Mouse (Mus musculus) bone marrow macrophage, adult 2 months (primary cell): Measurements from ENCODE around the gene Rinl. TPM values are rescaled to one million over a fixed set of nuclear protein-coding genes. Genes with fewer than 3 reads are reported as not detected.

Source experiments
- H3K27ac ChIP-seq: 2 replicates; pipeline ENCODE4 v1.5.1; 2012; ENCODE audit warnings: low read depth, low read length; ENCODE audit not compliant: insufficient read depth
- H3K4me1 ChIP-seq: 2 replicates; pipeline ENCODE4 v1.6.1; 2012; ENCODE audit warnings: low read length; ENCODE audit not compliant: control insufficient read depth, insufficient read depth
- H3K4me3 ChIP-seq: 2 replicates; pipeline ENCODE4 v1.5.1; 2012; ENCODE audit warnings: mild to moderate bottlenecking, low read length, moderate library complexity; ENCODE audit not compliant: insufficient read depth
- CTCF ChIP-seq: IDR thresholded peaks from 2 replicates; pipeline ENCODE4 v1.5.1; 2012; ENCODE audit warnings: low read depth, mild to moderate bottlenecking, low read length, moderate library complexity
- POLR2A ChIP-seq: IDR thresholded peaks from 2 replicates; pipeline ENCODE4 v1.6.1; 2012; ENCODE audit warnings: mild to moderate bottlenecking, low read depth, low read length, borderline replicate concordance
- polyA plus RNA-seq: library from polyadenylated mRNA; stranded (reverse); fragments of >200 nt; gene quantifications from 2 replicates; pipeline ENCODE4 v1.2.4, GENCODE M21; 2012; ENCODE audit not compliant: missing spikeins, insufficient read depth, insufficient read length

The Rinl gene
- polyA plus RNA-seq, 1 experiment, result 36.4 TPM

DNA sequence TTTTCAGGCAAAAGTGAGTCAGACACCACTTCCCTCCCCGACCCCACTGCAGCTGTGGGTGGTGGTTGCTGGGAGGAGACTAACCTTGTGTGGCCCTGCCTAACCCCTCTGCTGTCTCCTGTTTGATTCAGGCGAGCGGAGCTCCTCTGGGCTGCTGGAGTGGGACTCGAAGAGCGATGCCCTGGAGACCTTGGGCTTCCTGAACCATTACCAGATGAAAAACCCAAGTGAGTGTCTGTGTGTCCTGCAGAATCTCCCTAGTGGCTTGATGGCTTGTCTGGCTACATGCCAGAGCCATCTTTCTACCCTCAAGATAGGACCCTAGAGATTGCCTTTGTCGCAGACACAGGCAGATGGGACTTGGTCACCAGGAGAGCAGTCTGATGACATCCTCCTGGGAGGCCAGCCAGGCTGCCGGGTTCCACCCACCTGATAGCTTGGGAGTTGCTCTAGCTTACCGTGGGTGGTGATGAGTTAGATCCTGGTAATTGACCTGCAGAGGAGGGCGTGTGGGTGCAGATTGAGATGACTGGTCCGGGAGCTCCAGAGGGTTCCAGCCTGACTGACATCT, 32.6 kb downstream of the Rinl start:
- Histone ChIP-seq H3K27ac (no peak overlapping the region), H3K4me1 (peaks cover 41% of the 10 kb centered on the region), H3K4me3 (no peak overlapping the region)
- TF ChIP-seq POLR2A (no peak), CTCF (no peak)

DNA sequence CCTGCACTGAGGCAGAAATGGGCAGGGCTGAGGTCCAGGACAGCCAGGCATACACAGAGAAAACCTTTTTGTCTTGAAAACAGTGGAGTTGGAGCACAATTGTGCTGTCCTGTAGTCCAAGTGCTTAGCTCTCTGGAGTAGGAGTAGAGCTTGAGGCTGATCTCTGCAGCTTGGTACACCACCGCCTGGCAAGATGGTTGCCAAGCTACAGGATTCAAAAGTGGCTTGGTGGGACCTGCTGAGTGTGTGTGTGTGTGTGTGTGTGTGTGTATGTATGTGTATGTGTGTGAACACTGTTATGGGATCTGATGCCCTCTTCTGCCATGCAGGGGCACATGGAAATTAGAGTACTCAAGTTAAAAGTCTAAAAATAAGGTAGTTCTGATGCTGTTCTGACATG, 33.8 kb downstream of the Rinl start:
- Histone ChIP-seq H3K4me3 (no peak overlapping the region), H3K4me1 (peaks cover 41% of the 10 kb centered on the region), H3K27ac (no peak overlapping the region)
- no peak for TF ChIP-seq POLR2A
- no peak for TF ChIP-seq CTCF

DNA sequence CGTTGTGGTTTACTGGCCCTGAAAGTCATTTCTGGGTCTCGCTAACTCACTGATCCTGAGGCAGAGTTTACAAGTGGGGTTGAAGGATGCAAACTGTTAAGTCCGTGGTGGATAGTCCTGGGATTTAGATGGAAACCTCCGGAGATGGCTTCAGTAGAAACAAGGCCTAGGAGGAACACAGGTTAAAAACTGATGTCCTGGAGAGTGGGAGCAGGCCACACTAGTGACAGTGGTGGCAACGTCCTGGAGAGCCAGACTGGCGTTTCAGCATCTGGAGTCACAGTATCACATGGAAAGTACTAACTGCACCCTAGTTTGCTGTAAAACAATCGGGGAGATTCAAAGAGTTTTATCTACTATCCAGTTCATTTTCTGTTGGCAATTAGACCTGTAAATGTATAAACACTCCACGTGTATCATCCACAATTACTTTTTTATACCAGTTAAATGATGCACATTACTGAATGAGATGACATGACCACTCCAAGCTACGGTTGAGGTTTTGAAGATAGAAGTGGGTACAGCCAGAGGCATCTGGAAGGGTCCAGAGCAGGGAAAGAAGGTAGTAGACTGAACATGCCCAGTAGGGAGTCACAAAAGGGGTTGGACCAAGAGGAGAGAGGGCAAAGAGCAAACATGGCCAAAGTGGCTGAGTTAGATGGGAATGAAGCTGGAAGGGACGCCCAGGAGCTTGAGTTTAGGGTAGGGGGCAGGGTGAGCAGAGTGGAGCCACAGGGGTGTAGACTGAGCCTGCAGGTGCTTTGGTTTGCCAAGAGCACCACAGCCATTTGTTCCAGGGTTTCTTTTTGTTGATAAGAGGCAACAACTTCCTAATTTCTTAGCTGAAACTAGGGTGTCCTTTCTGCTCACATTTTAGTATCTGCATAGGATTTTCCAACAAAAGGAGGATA, 34.5 kb downstream of the Rinl start:
- Histone ChIP-seq H3K4me3 (no peak overlapping the region), H3K27ac (no peak overlapping the region), H3K4me1 (peaks cover 41% of the 10 kb centered on the region)
- TF ChIP-seq POLR2A (no peak), CTCF (no peak)

DNA sequence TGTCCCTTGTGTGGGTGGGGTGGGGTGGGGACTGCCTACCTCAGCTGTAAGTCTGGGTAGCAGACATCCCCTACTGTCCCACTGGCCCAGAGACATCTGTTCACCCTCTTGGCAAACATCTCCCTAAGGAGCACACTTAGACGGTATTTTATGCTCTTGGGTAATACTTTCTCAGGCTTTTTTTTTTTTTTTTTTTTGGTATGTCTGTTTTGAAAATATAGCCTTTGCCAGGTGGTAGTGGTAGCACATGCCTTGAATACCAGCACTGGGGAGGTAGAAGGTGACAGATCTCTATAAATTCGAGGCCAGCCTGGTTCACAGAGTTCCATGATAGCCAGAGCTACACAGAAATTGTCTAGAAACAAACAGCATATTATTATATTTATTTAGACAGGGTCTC, 35.2 kb downstream of the Rinl start:
- Histone ChIP-seq H3K27ac (no peak overlapping the region), H3K4me1 (peaks cover 43% of the 10 kb centered on the region), H3K4me3 (no peak overlapping the region)
- TF ChIP-seq CTCF (no peak), POLR2A (no peak)

DNA sequence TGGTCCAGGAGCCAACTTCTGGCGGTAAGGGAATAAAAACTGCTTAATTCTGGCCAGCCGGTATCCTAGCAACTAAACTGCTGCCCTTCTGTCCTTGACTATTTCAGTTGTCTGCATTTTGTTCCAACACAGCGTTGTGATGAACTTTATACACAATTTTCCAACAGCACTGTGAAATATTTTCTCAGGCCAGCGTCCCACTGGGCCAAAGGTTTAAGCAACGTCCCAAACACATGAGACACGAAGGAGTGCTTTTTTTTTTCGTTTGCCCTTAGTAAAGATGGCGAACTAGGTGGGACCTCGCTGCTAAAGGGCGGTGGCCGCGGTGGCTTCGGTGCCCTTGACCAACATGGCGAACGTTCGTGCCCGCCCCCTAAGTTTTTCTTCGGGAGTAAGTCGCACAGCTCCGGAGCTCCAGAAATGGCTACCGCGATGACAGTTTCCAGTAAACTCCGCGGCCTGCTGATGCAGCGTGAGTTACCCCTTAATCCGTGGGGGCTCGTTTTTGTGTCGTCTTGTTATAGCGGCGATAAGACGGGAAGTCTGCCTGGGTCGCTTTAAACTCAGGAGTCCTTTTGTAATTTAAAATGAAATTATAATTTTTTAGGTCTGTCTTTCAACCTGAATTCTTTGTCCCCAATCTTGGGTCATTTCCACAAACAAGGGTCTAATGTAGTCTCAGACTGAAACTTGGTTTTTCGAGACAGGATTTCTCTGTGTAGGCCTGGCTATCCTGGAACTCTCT, 36.3 kb downstream of the Rinl start, which contains the start of gene Ech1:
TSS of gene Ech1 (plus strand) at position 277 of the 745 bp plus-strand sequence.
- peak within 1 kb of the TSS; percentile 64 for H3K4me3 ChIP-seq

DNA sequence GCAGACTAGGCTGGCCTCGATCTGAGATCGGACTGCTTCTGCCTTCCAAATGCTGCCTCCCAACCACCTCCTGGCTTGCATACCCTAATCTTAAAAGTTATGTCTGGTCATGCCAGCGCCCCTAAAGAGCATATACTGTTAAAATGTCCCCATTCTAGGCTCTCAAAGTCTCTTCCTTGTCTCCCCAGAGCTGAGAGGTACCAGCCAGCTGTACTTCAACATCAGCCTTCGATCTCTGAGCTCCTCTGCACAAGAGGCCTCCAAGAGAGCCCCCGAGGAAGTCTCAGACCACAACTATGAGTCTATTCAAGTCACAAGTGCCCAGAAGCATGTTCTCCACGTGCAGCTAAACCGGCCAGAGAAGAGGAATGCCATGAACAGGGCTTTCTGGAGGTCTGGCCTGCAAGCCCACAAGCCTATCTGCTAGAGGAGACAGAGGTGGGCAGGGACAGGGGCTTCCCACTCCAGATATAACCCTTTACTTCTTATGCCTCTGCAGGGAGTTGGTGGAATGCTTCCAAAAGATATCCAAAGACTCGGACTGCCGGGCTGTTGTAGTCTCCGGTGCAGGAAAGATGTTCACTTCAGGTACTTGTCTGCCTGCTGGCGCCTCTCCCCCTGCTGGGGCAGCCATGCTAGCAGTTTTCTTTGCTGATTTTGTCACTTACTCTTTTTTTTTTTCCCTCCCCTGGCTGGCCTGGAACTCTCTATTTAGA, 37.1 kb downstream of the Rinl start:
- H3K27ac ChIP-seq, result peak overlapping the region; percentile 76
- H3K4me1 ChIP-seq, result peaks cover 30% of the 10 kb centered on the region
- H3K4me3 ChIP-seq, result peak overlapping the region; percentile 64
- TF ChIP-seq POLR2A (peak; percentile 67; the same call in 1 of the 2 replicates), CTCF (no peak)

More for the DNA sequence above, 36.3 kb downstream of the Rinl start, which contains the start of gene Ech1:
- peaks cover 37% of the 10 kb centered on the region for H3K4me1 ChIP-seq
- peak within 1 kb of the TSS; percentile 76 for H3K27ac ChIP-seq
- no peak for TF ChIP-seq CTCF
- no peak for TF ChIP-seq POLR2A

DNA sequence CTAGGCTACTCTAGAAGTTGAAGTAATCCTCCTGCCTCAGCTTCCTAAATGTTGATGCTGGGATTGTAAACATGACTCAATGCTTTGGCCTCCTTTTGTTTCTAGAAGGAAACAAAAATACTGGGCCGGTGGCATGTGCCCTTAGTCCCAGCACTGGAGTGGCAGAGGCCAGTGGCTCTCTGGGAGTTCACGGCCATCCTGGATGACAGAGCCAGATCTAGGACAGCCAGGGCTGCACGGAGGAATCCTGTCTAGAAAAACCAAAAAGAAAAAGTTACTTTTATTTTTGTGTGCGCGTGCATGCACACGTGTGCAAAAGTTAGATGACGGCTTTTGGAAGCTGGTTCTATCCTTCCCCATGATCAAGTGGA, 37.6 kb downstream of the Rinl start:
- Histone ChIP-seq H3K4me1 (peaks cover 27% of the 10 kb centered on the region), H3K27ac (no peak overlapping the region; the same call in 1 of the 2 replicates), H3K4me3 (no peak overlapping the region)
- no peak for TF ChIP-seq CTCF
- TF ChIP-seq POLR2A, result no peak

DNA sequence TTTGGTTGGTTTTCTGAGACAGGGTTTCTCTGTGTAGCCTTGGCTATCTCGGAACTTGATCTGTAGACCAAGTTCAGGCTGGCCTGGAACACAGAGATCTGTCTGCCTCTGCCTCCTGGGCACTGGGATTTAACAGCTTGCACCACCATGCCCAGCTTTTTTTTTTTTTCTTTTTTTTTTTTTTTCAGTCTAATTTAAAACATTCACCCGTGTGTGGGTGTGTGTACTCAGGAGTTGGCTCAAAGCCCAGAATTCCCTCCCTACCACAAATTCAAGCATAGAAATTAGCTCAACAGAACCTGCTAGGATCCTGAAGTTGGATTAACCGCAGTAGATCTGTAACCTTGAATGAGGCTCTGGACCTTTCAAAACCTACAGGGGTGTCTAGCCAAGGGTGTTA, 38.6 kb downstream of the Rinl start:
- TF ChIP-seq POLR2A, result no peak
- no peak for TF ChIP-seq CTCF
- no peak overlapping the region for H3K4me3 ChIP-seq
- no peak overlapping the region for H3K27ac ChIP-seq
- peaks cover 30% of the 10 kb centered on the region for H3K4me1 ChIP-seq

DNA sequence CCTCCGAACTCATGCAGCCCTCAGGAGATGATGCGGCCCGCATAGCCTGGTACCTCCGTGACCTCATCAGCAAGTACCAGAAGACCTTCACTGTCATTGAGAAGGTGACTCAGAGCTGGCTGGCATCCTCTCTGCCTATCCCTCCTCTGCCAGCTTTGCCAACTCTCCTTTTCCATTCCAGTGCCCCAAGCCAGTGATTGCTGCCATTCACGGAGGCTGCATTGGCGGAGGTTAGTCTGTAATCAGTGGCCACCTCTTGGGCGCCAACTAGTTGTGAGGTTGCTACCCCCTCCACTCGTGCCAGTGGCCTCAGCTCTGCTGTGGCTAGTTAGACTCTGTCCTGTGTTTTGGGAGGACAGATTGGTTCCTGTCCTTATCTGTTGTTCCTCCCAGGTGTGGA, 41.1 kb downstream of the Rinl start:
- TF ChIP-seq CTCF (no peak), POLR2A (no peak)
- Histone ChIP-seq H3K27ac (no peak overlapping the region), H3K4me1 (peaks cover 23% of the 10 kb centered on the region), H3K4me3 (no peak overlapping the region)
